Mouse (Mus musculus) heart, embryonic 14.5 days (tissue): ENCODE measurements at regions not wholly inside any gene's neighbourhood (a gene's known extent, or its start where the extent isn't known, plus 50 kb on each side); places are given as distances from the start of the nearest gene placed in this dataset.

ENCODE experiments used
- ATAC-seq: fragments of 200-750 bp; cut with Nextera tagmentation; 2 replicates; pipeline ENCODE4 v1.8.0; 2017; ENCODE audit warnings: low read depth, moderate TSS enrichment; ENCODE audit not compliant: insufficient number of reproducible peaks, insufficient read depth, low FRiP score
- H3K27ac ChIP-seq, 2 experiments: fragments of 200-500 bp in 1 of 2; fragments of 300-500 bp in 1 of 2; sonication (generic) in 1 of 2; replicated peaks in 1 of 2; 2 replicates each; pipeline ENCODE4 v1.5.1; 2012 to 2014; ENCODE audit warnings: low read depth in 2 of 2, low read length in 2 of 2, control low read depth in 1 of 2, mild to moderate bottlenecking in 1 of 2, mixed read lengths in 1 of 2; ENCODE audit not compliant: control insufficient read depth in 1 of 2, insufficient read depth in 1 of 2
- H3K27me3 ChIP-seq: fragments of 300-500 bp; sonication (generic); 2 replicates; pipeline ENCODE4 v1.6.1; 2014; ENCODE audit warnings: mild to moderate bottlenecking, low read length, control low read depth; ENCODE audit not compliant: control insufficient read depth, insufficient read depth
- H3K36me3 ChIP-seq: fragments of 300-500 bp; sonication (generic); 2 replicates; pipeline ENCODE4 v1.6.1; 2014; ENCODE audit warnings: mild to moderate bottlenecking, control low read depth, low read length, mixed read lengths; ENCODE audit not compliant: control insufficient read depth, insufficient read depth
- H3K4me1 ChIP-seq, 2 experiments: fragments of 200-500 bp in 1 of 2; fragments of 300-500 bp in 1 of 2; sonication (generic) in 1 of 2; 2 replicates each; pipeline ENCODE4 v1.6.1; 2012 to 2014; ENCODE audit warnings: low read length in 2 of 2, control low read depth in 1 of 2, mixed read lengths in 1 of 2; ENCODE audit not compliant: control insufficient read depth in 2 of 2, insufficient read depth in 2 of 2
- H3K4me2 ChIP-seq: fragments of 300-500 bp; sonication (generic); 2 replicates; pipeline ENCODE4 v1.6.1; 2014; ENCODE audit warnings: mild to moderate bottlenecking, low read length
- H3K4me3 ChIP-seq, 2 experiments: fragments of 200-500 bp in 1 of 2; fragments of 300-500 bp in 1 of 2; sonication (generic) in 1 of 2; 2 replicates each; pipeline ENCODE4 v1.5.1; 2012 to 2014; ENCODE audit warnings: low read length in 2 of 2, mild to moderate bottlenecking in 2 of 2, control low read depth in 1 of 2, low read depth in 1 of 2, moderate library complexity in 1 of 2; ENCODE audit not compliant: control insufficient read depth in 1 of 2, insufficient read depth in 1 of 2
- H3K9ac ChIP-seq: fragments of 300-500 bp; sonication (generic); 2 replicates; pipeline ENCODE4 v1.6.1; 2014; ENCODE audit warnings: mild to moderate bottlenecking, low read length
- H3K9me3 ChIP-seq: fragments of 300-500 bp; sonication (generic); 2 replicates; pipeline ENCODE4 v1.6.1; 2016; ENCODE audit warnings: low read length, control low read depth; ENCODE audit not compliant: control insufficient read depth
- WGBS: fragments of 180-500 bp; shearing (Covaris S2); extraction: QIAGEN DNeasy Blood & Tissue Kit; methylation state at CpG from one replicate; pipeline ENCODE4 v1.1.7; 2014; 5-methylcytosine and 5-hydroxymethylcytosine counted together

DNA sequence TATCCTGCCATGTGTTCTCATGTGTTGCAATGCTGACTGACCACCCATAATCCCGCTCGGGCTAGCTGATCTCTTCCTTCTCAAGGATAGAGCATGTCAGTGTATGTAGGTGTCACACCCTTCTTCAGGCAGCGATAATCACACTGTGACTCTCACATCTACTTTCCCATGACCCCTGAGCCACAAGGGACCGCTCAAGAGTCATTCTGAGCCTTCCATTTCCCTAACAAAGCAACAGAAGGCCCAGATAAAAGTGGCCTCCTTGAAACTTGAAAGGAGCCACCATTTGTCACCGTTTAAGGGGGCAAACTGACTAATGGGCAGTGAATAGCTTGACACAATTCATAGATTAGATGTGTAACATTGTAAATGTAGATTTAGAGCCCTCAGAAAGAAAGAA is 103.9 kb upstream of the Kbtbd8 start:
- H3K9ac ChIP-seq, result no peak overlapping the region
- H3K4me2 ChIP-seq, result no peak overlapping the region
- no peak for ATAC-seq
- no peaks in the 10 kb centered on the region for H3K36me3 ChIP-seq
- no peak overlapping the region for H3K4me3 ChIP-seq
- H3K4me1 ChIP-seq, result no peaks in the 10 kb centered on the region; a peak in 1 of 4 replicates
- no peaks in the 10 kb centered on the region for H3K9me3 ChIP-seq
- WGBS, result 28% methylated on average over 5 of the region's 5 CpGs
- H3K27me3 ChIP-seq, result no peaks in the 10 kb centered on the region
- H3K27ac ChIP-seq, result no peak overlapping the region

DNA sequence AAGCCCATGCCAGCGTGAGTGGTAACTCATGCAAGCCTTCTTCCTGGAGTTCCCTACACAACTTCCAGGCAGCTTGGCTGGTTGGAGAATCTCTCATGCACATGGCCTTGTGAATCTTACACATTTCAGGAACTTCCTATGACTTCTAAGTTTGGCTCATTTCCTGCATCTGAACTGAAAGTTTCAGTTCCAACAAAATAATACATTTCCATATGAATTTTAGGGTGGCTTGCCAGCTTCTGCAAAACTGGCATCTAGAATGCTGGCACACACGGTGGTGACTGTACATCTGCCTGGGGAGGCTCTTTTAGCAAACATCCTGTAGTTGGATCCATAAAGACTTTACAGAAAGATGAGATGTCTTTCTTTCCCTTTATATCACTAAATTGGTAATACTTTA is 110.6 kb upstream of the Kbtbd8 start:
- no peaks in the 10 kb centered on the region for H3K9me3 ChIP-seq
- no peak overlapping the region for H3K9ac ChIP-seq
- H3K4me2 ChIP-seq, result no peak overlapping the region
- no peak overlapping the region for H3K4me3 ChIP-seq
- H3K4me1 ChIP-seq, result no peaks in the 10 kb centered on the region
- no peak for ATAC-seq
- H3K27me3 ChIP-seq, result no peaks in the 10 kb centered on the region
- 83% methylated on average over 2 of the region's 2 CpGs for WGBS
- no peaks in the 10 kb centered on the region for H3K36me3 ChIP-seq
- H3K27ac ChIP-seq, result no peak overlapping the region

DNA sequence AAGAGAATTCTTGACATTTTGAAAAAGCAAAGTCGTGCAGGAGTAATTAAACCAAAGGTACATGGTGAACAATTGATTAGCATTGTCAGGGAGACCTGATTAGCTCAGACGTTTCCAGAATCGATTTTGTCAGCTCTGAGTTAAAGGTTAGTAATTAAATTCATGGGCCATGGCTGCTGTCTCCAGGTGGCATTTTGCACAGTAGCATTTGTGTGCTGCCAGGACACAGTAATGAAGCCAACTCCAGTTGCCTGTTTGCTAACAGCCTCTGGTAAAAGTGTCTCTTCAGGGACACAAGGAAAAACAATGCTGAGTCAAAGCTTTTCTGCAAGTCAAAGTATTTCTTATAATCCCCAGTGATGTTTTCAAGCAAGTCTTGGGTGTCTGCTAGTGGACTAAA is 113.3 kb upstream of the Kbtbd8 start:
- Histone ChIP-seq H3K4me2 (no peak overlapping the region), H3K4me1 (no peaks in the 10 kb centered on the region), H3K9ac (no peak overlapping the region), H3K36me3 (no peaks in the 10 kb centered on the region), H3K27ac (no peak overlapping the region), H3K9me3 (no peaks in the 10 kb centered on the region), H3K27me3 (no peaks in the 10 kb centered on the region), H3K4me3 (no peak overlapping the region)
- no peak for ATAC-seq
- WGBS, result 66% methylated on average over 3 of the region's 3 CpGs

DNA sequence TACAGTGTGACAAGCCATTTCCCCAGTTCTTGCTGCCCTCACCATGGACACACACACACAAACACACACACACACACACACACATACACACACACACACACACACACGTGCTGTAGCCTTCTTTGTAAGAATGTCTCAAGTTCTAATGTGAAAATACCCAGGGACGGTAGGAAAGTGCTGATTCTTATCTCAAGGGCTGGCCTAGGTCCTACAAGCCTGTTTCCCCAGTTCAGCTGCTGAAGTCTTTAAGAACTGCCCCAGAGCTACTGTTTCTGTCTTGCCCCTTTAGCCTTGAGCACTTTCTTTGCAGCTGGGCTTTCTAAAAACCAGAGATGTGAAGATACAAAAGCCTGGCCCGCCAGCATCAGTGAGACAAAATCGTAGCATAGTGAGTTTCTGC is 117.5 kb upstream of the Kbtbd8 start:
- no peak for ATAC-seq
- H3K4me1 ChIP-seq, result no peaks in the 10 kb centered on the region
- H3K9me3 ChIP-seq, result no peaks in the 10 kb centered on the region
- H3K27me3 ChIP-seq, result no peaks in the 10 kb centered on the region
- 56% methylated on average over 4 of the region's 4 CpGs for WGBS
- no peak overlapping the region for H3K9ac ChIP-seq
- H3K4me2 ChIP-seq, result no peak overlapping the region
- no peak overlapping the region for H3K4me3 ChIP-seq
- H3K27ac ChIP-seq, result no peak overlapping the region
- H3K36me3 ChIP-seq, result no peaks in the 10 kb centered on the region

DNA sequence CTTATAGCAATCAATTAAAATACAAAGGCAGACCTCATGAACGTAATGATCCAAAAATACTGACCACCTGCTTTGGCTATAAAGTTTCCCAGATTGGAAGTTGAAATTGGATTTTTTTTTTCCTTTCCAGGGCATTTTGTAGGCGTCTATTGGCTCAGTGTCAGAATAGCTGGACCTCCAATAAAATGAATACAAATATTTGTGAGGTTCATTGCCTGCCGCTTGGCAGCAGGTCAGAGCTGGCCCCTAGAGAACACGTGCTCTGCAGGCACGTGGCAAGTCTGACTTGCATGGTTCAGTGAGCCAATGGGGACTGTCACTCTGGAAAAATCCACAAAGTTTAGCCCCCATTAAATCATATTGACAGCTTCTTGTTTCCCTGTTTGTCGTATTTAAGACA is 118.0 kb upstream of the Kbtbd8 start:
- no peaks in the 10 kb centered on the region for H3K27me3 ChIP-seq
- WGBS, result 72% methylated on average over 6 of the region's 6 CpGs
- H3K9me3 ChIP-seq, result no peaks in the 10 kb centered on the region
- H3K4me3 ChIP-seq, result no peak overlapping the region
- no peak overlapping the region for H3K27ac ChIP-seq
- H3K4me1 ChIP-seq, result no peaks in the 10 kb centered on the region
- H3K9ac ChIP-seq, result no peak overlapping the region
- ATAC-seq, result no peak
- H3K4me2 ChIP-seq, result no peak overlapping the region
- no peaks in the 10 kb centered on the region for H3K36me3 ChIP-seq

DNA sequence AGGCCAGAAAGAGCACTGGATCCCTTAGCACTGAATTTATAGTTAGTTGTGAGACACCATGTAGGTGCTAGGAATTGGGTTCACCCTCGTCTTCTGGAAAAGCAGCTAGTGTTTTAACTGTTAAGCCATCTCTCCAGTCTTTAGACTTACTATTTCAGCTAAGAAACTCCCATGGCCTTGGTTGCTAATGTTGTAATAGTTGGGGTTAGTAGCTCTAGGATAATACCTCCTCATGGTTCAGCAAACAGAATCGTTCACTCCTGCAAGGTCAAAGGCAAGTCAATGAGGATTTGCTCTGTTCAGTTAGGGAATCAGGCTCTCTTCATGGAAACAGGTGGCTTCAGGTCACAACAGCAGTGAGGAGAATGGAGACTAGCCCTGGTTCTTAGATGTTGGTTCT is 118.7 kb upstream of the Kbtbd8 start:
- Histone ChIP-seq H3K9me3 (no peaks in the 10 kb centered on the region), H3K4me2 (no peak overlapping the region), H3K27ac (no peak overlapping the region), H3K4me1 (no peaks in the 10 kb centered on the region), H3K27me3 (no peaks in the 10 kb centered on the region), H3K9ac (no peak overlapping the region), H3K36me3 (no peaks in the 10 kb centered on the region), H3K4me3 (no peak overlapping the region)
- no peak for ATAC-seq
- WGBS, result 79% methylated on average over 2 of the region's 2 CpGs

DNA sequence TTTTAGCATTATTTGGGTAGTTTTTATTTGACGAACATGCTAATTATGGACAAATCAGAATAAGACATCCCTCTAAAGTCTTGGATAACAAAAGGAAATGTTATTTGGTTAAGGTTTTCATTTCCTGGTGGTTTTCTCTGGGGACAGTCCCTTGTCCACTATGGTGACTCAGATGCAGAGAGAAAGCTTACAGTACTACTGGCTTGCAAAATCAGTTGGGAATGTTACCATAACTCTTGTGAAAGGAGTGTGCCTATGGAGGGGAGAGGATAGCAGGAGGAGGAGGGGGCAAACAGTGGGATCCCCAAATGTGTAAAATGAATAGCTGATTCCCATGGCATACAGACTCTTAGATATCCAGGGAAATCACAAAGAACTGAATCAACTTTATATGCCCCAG is 122.7 kb upstream of the Kbtbd8 start:
- H3K4me2 ChIP-seq, result no peak overlapping the region
- no peaks in the 10 kb centered on the region for H3K4me1 ChIP-seq
- H3K9ac ChIP-seq, result no peak overlapping the region
- no peaks in the 10 kb centered on the region for H3K27me3 ChIP-seq
- ATAC-seq, result no peak
- H3K9me3 ChIP-seq, result no peaks in the 10 kb centered on the region
- H3K36me3 ChIP-seq, result no peaks in the 10 kb centered on the region
- WGBS, result 85% methylated on average over 1 of the region's 1 CpGs
- no peak overlapping the region for H3K4me3 ChIP-seq
- no peak overlapping the region for H3K27ac ChIP-seq

DNA sequence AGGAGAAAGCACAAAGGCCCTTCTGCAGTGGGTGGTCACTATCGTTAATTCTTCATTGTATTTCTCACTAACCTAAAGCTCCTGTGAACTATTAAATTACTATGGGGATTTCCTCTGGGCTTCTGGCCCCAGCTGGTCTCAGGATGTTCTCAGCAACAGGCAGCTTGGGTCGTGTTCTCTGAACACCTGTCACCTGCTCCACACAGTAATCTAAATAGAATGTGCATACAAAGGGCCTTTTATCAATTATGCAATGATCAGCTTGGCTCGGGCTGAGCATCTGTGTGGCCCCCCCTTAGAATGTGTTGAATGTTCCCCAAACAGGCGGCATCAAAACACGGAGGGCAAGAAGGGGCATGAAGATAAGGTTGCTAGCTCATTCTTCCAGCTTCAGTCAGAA is 129.6 kb upstream of the Kbtbd8 start:
- Histone ChIP-seq H3K36me3 (no peaks in the 10 kb centered on the region), H3K27ac (no peak overlapping the region), H3K9ac (no peak overlapping the region), H3K4me3 (no peak overlapping the region), H3K4me2 (no peak overlapping the region), H3K27me3 (no peaks in the 10 kb centered on the region), H3K9me3 (no peaks in the 10 kb centered on the region), H3K4me1 (no peaks in the 10 kb centered on the region)
- WGBS, result 52% methylated on average over 5 of the region's 5 CpGs
- no peak for ATAC-seq
